Mouse (Mus musculus): Measurements from ENCODE around the gene Relb. TPM values are rescaled to one million over a fixed set of nuclear protein-coding genes. Genes with fewer than 3 reads are reported as not detected.

The Relb gene
- polyA plus RNA-seq (2015; fragmentation: Nextera tagmentation; extraction: Ambion mirVana): 10.5 and 10.6 TPM in 2 replicates

DNA sequence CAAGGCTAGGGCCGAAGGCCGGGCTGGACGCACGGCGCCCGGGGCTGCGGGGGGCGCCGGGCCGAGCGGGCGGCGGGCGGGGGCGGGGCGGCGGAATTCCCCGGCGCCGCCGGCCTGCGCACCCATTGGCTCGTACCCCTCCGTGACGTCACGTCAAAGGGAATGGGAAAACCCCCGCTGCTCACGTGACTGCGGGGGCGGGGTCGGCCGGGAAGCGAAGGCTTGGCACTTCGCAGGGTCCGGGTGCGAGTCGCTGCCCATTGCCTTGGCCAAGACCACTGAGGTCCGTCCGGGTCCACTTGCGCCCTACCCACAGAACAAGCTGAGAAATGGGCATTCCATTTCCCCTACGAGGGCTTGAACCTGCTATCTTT is at the start of gene Relb:
Gene Relb (minus strand): TSS at position 78 of the 374 bp plus-strand sequence.
- Histone ChIP-seq H3K9me3 (ENCODE audit: control insufficient read depth) (no peaks in the 10 kb centered on the region), H3K9ac (ENCODE audit: low read depth, low read length) (peak within 1 kb of the TSS; percentile 71), H3K4me1 (replicated peaks; ENCODE audit: control insufficient read depth, insufficient read depth, low read length) (no peaks in the 10 kb centered on the region), H3K4me3 (ENCODE audit: low read depth, low read length) (peak within 1 kb of the TSS; percentile 82), H3K27ac (ENCODE audit: low read depth, low read length) (peak within 1 kb of the TSS; percentile 96), H3K27me3 (replicated peaks; ENCODE audit: control insufficient read depth, insufficient read depth, low read length) (no peaks in the 10 kb centered on the region), H3K4me2 (replicated peaks; ENCODE audit: low read depth) (peak within 1 kb of the TSS; percentile 99), H3K36me3 (ENCODE audit: control insufficient read depth, insufficient read depth) (peaks cover 16% of the 10 kb centered on the region)
- no peak for TF ChIP-seq CTCF (IDR thresholded peaks at IDR 0.05; ENCODE audit: low read depth)
- ATAC-seq: peak; percentile 48
- under 1% methylated on average over 41 of the region's 41 CpGs for WGBS

- Histone ChIP-seq H3K4me3 (ENCODE audit: low read depth, low read length) (no peak overlapping the region), H3K36me3 (ENCODE audit: control insufficient read depth, insufficient read depth) (no peaks in the 10 kb centered on the region), H3K9me3 (ENCODE audit: control insufficient read depth) (no peaks in the 10 kb centered on the region), H3K4me1 (replicated peaks; ENCODE audit: control insufficient read depth, insufficient read depth, low read length) (peaks cover 3% of the 10 kb centered on the region; the same call in 1 of the 2 replicates), H3K27ac (ENCODE audit: low read depth, low read length) (no peak overlapping the region), H3K27me3 (replicated peaks; ENCODE audit: control insufficient read depth, insufficient read depth, low read length) (no peaks in the 10 kb centered on the region), H3K4me2 (replicated peaks; ENCODE audit: low read depth) (no peak overlapping the region), H3K9ac (ENCODE audit: low read depth, low read length) (no peak overlapping the region)
- ATAC-seq: no peak
- WGBS: 85% methylated on average over 3 of the region's 3 CpGs
- no peak for TF ChIP-seq CTCF (IDR thresholded peaks at IDR 0.05; ENCODE audit: low read depth)
Observed at GRCm38 (mm10) chr7:19678901-19679300, 49.7 kb upstream of the Relb start.

DNA sequence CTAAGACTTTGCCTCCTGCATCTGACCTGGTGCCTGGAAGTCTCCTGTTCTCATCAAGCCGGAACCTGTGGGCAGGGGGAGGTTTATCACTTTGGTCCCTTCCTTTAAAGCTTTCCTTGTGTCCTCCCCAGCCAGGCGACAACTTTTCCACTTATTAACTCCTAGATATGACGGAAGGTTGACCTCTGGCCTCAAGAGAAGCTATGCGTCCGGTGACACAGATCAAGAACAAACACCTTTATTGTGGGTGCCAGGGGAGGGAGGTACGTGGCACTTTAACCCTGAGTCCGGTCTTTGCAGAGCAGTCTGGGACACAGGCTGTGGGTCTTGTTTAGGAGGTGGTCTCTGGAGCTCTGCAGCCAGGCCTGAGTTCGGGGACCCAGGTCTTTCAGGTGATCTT is 48.6 kb upstream of the Relb start, which contains the start of gene Apoc2:
Gene Apoc2 (minus strand): TSS at position 70 of the 400 bp plus-strand sequence.
- peak; percentile 61 for ATAC-seq
- 33% methylated on average over 8 of the region's 8 CpGs for WGBS
- peak within 1 kb of the TSS; percentile 76 for H3K27ac ChIP-seq (ENCODE audit: low read depth, low read length)

DNA sequence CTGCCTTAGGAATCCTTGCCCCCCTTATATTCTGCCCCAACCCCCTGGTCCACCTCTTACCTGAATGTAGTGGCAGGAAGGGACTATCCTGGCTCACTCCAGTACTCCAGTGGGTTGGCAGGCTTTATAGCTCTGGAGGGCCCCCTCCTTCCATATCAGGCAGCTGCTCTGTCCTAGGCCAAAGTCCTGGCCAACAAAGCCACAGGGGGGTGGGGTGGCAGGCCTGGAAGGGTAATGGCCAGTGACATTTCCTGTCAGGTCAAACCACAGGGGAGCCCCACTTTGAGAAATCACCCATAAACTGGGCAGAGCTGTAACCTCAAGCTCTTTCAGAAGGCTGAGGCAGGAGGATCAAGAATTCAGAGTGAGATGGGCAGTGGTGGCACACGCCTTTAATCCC is 47.4 kb upstream of the Relb start:
- peak overlapping the region; percentile 48 for H3K9ac ChIP-seq (ENCODE audit: low read depth, low read length)
- ATAC-seq: peak; percentile 73
- peak overlapping the region; percentile 76 for H3K27ac ChIP-seq (ENCODE audit: low read depth, low read length)
- no peaks in the 10 kb centered on the region for H3K9me3 ChIP-seq (ENCODE audit: control insufficient read depth)
- 62% methylated on average over 1 of the region's 1 CpGs for WGBS
- peak overlapping the region; percentile 47 for H3K4me2 ChIP-seq (replicated peaks; ENCODE audit: low read depth)
- H3K4me1 ChIP-seq (replicated peaks; ENCODE audit: control insufficient read depth, insufficient read depth, low read length): peaks cover 3% of the 10 kb centered on the region; the same call in 1 of the 2 replicates
- no peak for TF ChIP-seq CTCF (IDR thresholded peaks at IDR 0.05; ENCODE audit: low read depth)
- H3K4me3 ChIP-seq (ENCODE audit: low read depth, low read length): peak overlapping the region; percentile 38
- H3K27me3 ChIP-seq (replicated peaks; ENCODE audit: control insufficient read depth, insufficient read depth, low read length): no peaks in the 10 kb centered on the region
- no peaks in the 10 kb centered on the region for H3K36me3 ChIP-seq (ENCODE audit: control insufficient read depth, insufficient read depth)

More for the DNA sequence above, 48.6 kb upstream of the Relb start, which contains the start of gene Apoc2:
- Histone ChIP-seq H3K36me3 (ENCODE audit: control insufficient read depth, insufficient read depth) (no peaks in the 10 kb centered on the region), H3K4me3 (ENCODE audit: low read depth, low read length) (no peak within 1 kb of the TSS), H3K4me2 (replicated peaks; ENCODE audit: low read depth) (peak within 1 kb of the TSS; percentile 47; the same call in 1 of the 2 replicates), H3K27me3 (replicated peaks; ENCODE audit: control insufficient read depth, insufficient read depth, low read length) (no peaks in the 10 kb centered on the region), H3K9me3 (ENCODE audit: control insufficient read depth) (no peaks in the 10 kb centered on the region), H3K4me1 (replicated peaks; ENCODE audit: control insufficient read depth, insufficient read depth, low read length) (peaks cover 3% of the 10 kb centered on the region; the same call in 1 of the 2 replicates), H3K9ac (ENCODE audit: low read depth, low read length) (peak within 1 kb of the TSS; percentile 11; the same call in 1 of the 2 replicates)
- TF ChIP-seq CTCF (IDR thresholded peaks at IDR 0.05; ENCODE audit: low read depth): no peak

GRCm38 (mm10) chr7:19675824-19676223 is 46.6 kb upstream of the Relb start:
- no peak for ATAC-seq
- 62% methylated on average over 10 of the region's 10 CpGs for WGBS
- Histone ChIP-seq H3K27me3 (replicated peaks; ENCODE audit: control insufficient read depth, insufficient read depth, low read length) (no peaks in the 10 kb centered on the region), H3K4me3 (ENCODE audit: low read depth, low read length) (peak overlapping the region; percentile 38), H3K4me2 (replicated peaks; ENCODE audit: low read depth) (peak overlapping the region; percentile 47), H3K9me3 (ENCODE audit: control insufficient read depth) (no peaks in the 10 kb centered on the region), H3K9ac (ENCODE audit: low read depth, low read length) (peak overlapping the region; percentile 48), H3K36me3 (ENCODE audit: control insufficient read depth, insufficient read depth) (no peaks in the 10 kb centered on the region), H3K4me1 (replicated peaks; ENCODE audit: control insufficient read depth, insufficient read depth, low read length) (peaks cover 3% of the 10 kb centered on the region; the same call in 1 of the 2 replicates), H3K27ac (ENCODE audit: low read depth, low read length) (peak overlapping the region; percentile 76)
- no peak for TF ChIP-seq CTCF (IDR thresholded peaks at IDR 0.05; ENCODE audit: low read depth)

DNA sequence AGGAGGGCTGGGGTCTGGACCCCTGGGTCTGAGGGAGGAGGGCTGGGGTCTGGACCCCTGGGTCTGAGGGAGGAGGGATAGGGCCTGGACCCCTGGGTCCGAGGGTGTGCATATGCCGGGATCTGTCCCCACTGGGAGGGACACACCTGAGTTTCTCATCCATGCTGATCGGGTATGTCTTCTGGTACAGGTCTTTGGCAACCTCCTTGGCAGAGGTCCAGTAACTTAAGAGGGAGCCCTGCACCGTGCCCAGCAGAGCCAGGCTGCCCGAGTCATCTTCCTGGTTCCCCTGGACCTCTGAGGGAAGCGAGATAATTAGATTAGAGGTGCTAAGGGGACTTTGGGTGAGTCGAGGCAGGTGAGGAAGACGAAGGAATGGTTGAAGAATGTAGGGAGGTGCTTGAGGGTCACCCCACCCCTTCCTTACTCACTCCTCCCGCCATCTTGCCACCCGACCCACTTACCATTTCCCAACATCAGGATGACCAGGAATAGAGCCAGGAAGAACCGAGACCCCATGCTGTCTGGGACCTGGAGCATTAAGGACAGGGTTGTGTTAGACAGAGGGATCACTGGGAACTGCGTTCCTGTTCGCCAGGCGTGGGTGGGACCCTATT is 44.0 kb upstream of the Relb start:
- ATAC-seq: no peak
- Histone ChIP-seq H3K27ac (ENCODE audit: low read depth, low read length) (no peak overlapping the region), H3K4me2 (replicated peaks; ENCODE audit: low read depth) (peak overlapping the region; percentile 41), H3K36me3 (ENCODE audit: control insufficient read depth, insufficient read depth) (no peaks in the 10 kb centered on the region), H3K9ac (ENCODE audit: low read depth, low read length) (no peak overlapping the region), H3K9me3 (ENCODE audit: control insufficient read depth) (no peaks in the 10 kb centered on the region), H3K27me3 (replicated peaks; ENCODE audit: control insufficient read depth, insufficient read depth, low read length) (no peaks in the 10 kb centered on the region), H3K4me3 (ENCODE audit: low read depth, low read length) (no peak overlapping the region), H3K4me1 (replicated peaks; ENCODE audit: control insufficient read depth, insufficient read depth, low read length) (peaks cover 3% of the 10 kb centered on the region; the same call in 1 of the 2 replicates)
- 48% methylated on average over 14 of the region's 14 CpGs for WGBS
- TF ChIP-seq CTCF (IDR thresholded peaks at IDR 0.05; ENCODE audit: low read depth): no peak
